Mouse (Mus musculus) myocyte (in vitro differentiated cells): Measurements from ENCODE around the gene Sox18. TPM values are rescaled to one million over a fixed set of nuclear protein-coding genes. Genes with fewer than 3 reads are reported as not detected.

ENCODE experiments used
- H3K27me3 ChIP-seq: one replicate; pipeline ENCODE4 v1.6.1; 2011; ENCODE audit not compliant: control insufficient read depth, insufficient read depth, insufficient read length
- H3K36me3 ChIP-seq: one replicate; pipeline ENCODE4 v1.6.1; 2011; ENCODE audit not compliant: control insufficient read depth, insufficient read depth
- H3K4me2 ChIP-seq: one replicate; pipeline ENCODE4 v1.6.1; 2011; ENCODE audit warnings: low read depth, control low read depth
- H3K4me3 ChIP-seq: one replicate; pipeline ENCODE4 v1.5.1; 2011; ENCODE audit warnings: mild to moderate bottlenecking, control low read depth, moderate library complexity
- H3K79me2 ChIP-seq: one replicate; pipeline ENCODE4 v1.6.1; 2011; ENCODE audit not compliant: control insufficient read depth, insufficient read depth
- H3ac ChIP-seq: one replicate; pipeline ENCODE4 v1.6.1; 2011; ENCODE audit not compliant: control insufficient read depth, insufficient read length
- CEBPB ChIP-seq: IDR thresholded peaks from 2 replicates; pipeline ENCODE4 v1.6.1; 2011; ENCODE audit warnings: mild to moderate bottlenecking, moderate library complexity; ENCODE audit not compliant: poor library complexity, insufficient read depth, severe bottlenecking
- E2F4 ChIP-seq: IDR thresholded peaks from one replicate; pipeline ENCODE4 v1.6.1; 2011; ENCODE audit warnings: mild to moderate bottlenecking, control low read depth, moderate library complexity; ENCODE audit not compliant: insufficient read depth
- MAX ChIP-seq: IDR thresholded peaks from one replicate; pipeline ENCODE4 v1.6.1; 2011; ENCODE audit warnings: low read depth, mild to moderate bottlenecking, control low read depth
- MYOD1 ChIP-seq, 3 experiments: IDR thresholded peaks; one replicate each; pipeline ENCODE4 v1.6.1; 2011; ENCODE audit warnings: control low read depth in 2 of 3, low read depth in 2 of 3, mild to moderate bottlenecking in 2 of 3, moderate library complexity in 1 of 3; ENCODE audit not compliant: insufficient read length in 2 of 3, control insufficient read depth in 1 of 3
- MYOG ChIP-seq, 3 experiments: IDR thresholded peaks; one replicate each; pipeline ENCODE4 v1.6.1; 2011; ENCODE audit warnings: control low read depth in 2 of 3, low read depth in 2 of 3, mild to moderate bottlenecking in 2 of 3; ENCODE audit not compliant: insufficient read length in 2 of 3, control insufficient read depth in 1 of 3, insufficient read depth in 1 of 3
- POLR2A ChIP-seq: IDR thresholded peaks from one replicate; pipeline ENCODE4 v1.6.1; 2011; ENCODE audit warnings: low read depth, mild to moderate bottlenecking, control low read depth, moderate library complexity; ENCODE audit not compliant: insufficient read length
- POLR2AphosphoS2 ChIP-seq: IDR thresholded peaks from one replicate; pipeline ENCODE4 v1.6.1; 2011; ENCODE audit warnings: low read depth, control low read depth; ENCODE audit not compliant: insufficient read length
- REST ChIP-seq: IDR thresholded peaks from one replicate; pipeline ENCODE4 v1.6.1; 2011; ENCODE audit warnings: mild to moderate bottlenecking, control low read depth, moderate library complexity; ENCODE audit not compliant: insufficient read depth, insufficient read length
- SRF ChIP-seq: IDR thresholded peaks from one replicate; pipeline ENCODE4 v1.6.1; 2011; ENCODE audit warnings: low read depth; ENCODE audit not compliant: control insufficient read depth, insufficient read length
- TCF12 ChIP-seq: IDR thresholded peaks from one replicate; pipeline ENCODE4 v1.6.1; 2011; ENCODE audit warnings: mild to moderate bottlenecking, control low read depth; ENCODE audit not compliant: poor library complexity, insufficient read depth, severe bottlenecking
- TCF3 ChIP-seq: IDR thresholded peaks from one replicate; pipeline ENCODE4 v1.6.1; 2011; ENCODE audit warnings: low read depth, control low read depth; ENCODE audit not compliant: insufficient read length
- USF1 ChIP-seq: IDR thresholded peaks from one replicate; pipeline ENCODE4 v1.6.1; 2011; ENCODE audit warnings: low read depth, mild to moderate bottlenecking, control low read depth, moderate library complexity
- polyA plus RNA-seq: library from polyadenylated mRNA; unstranded; fragments of >200 nt; fragmentation: generic; extraction: Trizol; gene quantifications from one replicate; pipeline ENCODE4 v1.2.1, GENCODE M21; 2012; ENCODE audit warnings: missing spikeins

The Sox18 gene
- polyA plus RNA-seq, 1 experiment: 0.04 TPM

DNA sequence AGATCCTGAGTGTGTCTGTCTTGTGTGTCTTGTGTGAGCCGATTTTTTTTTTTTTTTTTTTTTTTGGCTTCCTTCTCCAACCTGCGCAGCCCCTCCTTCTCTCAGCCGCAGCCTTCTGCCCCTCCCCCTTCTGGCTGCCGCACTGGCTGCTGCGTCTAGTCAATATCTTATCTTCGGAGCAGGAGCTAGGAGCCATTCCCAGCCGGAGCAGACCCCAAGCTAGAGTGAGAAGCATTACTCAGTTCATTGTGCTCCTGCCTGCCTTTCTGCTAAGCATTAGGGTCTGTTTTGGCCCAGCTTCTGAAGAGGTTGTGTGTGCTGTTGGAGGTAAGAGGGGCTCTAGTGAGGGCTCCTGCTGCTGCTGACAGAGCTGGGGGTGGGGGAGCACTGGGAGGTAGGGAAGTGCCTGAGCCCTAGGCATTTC lies 43.5 kb upstream of the Sox18 start, which contains the start of gene Oprl1:
Gene Oprl1 (plus strand): TSS at position 114 of the 424 bp plus-strand sequence.
- no peaks in the 10 kb centered on the region for H3K36me3 ChIP-seq
- no peak within 1 kb of the TSS for H3ac ChIP-seq
- no peak within 1 kb of the TSS for H3K4me3 ChIP-seq
- no peaks in the 10 kb centered on the region for H3K79me2 ChIP-seq
- no peak within 1 kb of the TSS for H3K4me2 ChIP-seq
- H3K27me3 ChIP-seq: no peaks in the 10 kb centered on the region
- no peak for TF ChIP-seq SRF
- TF ChIP-seq MYOG (IDR thresholded peaks at IDR 0.05; ENCODE audit: control insufficient read depth in 1 of 3, insufficient read depth in 1 of 3, insufficient read length in 2 of 3, low read depth in 2 of 3): no peak
- no peak for TF ChIP-seq MYOD1 (IDR thresholded peaks at IDR 0.05; ENCODE audit: control insufficient read depth in 1 of 3, insufficient read length in 2 of 3, low read depth in 2 of 3)
- no peak for TF ChIP-seq TCF3
- no peak for TF ChIP-seq POLR2A
- no peak for TF ChIP-seq USF1
- TF ChIP-seq MAX: no peak
- TF ChIP-seq E2F4: no peak
- TF ChIP-seq REST: no peak
- no peak for TF ChIP-seq POLR2AphosphoS2
- TF ChIP-seq CEBPB: no peak
- TF ChIP-seq TCF12: no peak

DNA sequence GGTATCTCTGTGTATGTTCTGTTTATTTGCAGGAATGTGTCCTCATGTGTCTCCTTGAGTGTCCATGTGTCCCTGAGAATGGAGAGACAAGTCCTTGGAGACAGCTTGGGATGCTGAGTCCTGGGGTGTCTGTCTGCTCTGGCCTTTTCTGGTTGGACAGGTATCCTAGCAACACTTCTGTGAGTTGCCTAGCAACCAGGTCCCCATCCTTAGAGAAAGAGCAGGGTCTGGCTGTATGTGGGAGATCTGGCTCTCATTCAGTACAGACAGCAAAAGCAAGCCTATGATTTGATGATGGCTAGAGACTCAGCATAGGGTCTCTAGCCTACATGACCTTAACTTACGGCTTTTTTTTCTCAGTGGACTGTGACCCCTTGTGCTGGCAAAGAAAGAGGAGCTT lies 42.3 kb upstream of the Sox18 start:
- Histone ChIP-seq H3K27me3 (no peaks in the 10 kb centered on the region), H3ac (no peak overlapping the region), H3K36me3 (no peaks in the 10 kb centered on the region), H3K4me3 (no peak overlapping the region), H3K4me2 (no peak overlapping the region), H3K79me2 (no peaks in the 10 kb centered on the region)
- TF ChIP-seq MYOG (IDR thresholded peaks at IDR 0.05; ENCODE audit: control insufficient read depth in 1 of 3, insufficient read depth in 1 of 3, insufficient read length in 2 of 3, low read depth in 2 of 3): no peak
- no peak for TF ChIP-seq SRF
- no peak for TF ChIP-seq USF1
- no peak for TF ChIP-seq MAX
- TF ChIP-seq CEBPB: no peak

DNA sequence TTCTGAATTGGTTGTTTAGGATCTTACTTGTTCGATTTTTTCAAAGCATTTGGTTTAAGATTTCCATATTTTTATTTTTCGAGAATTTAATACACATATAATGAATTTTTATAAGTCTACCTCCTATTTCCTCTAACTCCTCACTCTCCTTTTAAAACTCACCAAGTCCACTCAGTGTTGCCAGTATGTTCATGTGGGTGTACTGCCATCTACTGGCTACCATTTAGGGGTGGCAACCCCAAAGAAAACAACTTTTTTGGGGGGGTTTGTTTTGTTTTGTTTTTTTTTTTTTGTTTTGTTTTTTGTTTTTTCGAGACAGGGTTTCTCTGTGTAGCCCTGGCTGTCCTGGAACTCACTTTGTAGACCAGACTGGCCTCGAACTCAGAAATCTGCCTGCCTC lies 35.2 kb upstream of the Sox18 start:
- no peak overlapping the region for H3ac ChIP-seq
- no peaks in the 10 kb centered on the region for H3K79me2 ChIP-seq
- no peak overlapping the region for H3K4me2 ChIP-seq
- no peak overlapping the region for H3K4me3 ChIP-seq
- H3K27me3 ChIP-seq: peaks cover 8% of the 10 kb centered on the region
- TF ChIP-seq MAX (no peak), REST (no peak), SRF (no peak), E2F4 (no peak), MYOD1 (IDR thresholded peaks at IDR 0.05; ENCODE audit: control insufficient read depth in 1 of 3, insufficient read length in 2 of 3, low read depth in 2 of 3) (no peak), USF1 (no peak), MYOG (IDR thresholded peaks at IDR 0.05; ENCODE audit: control insufficient read depth in 1 of 3, insufficient read depth in 1 of 3, insufficient read length in 2 of 3, low read depth in 2 of 3) (no peak), TCF3 (no peak), POLR2A (no peak), TCF12 (no peak), CEBPB (no peak)
- H3K36me3 ChIP-seq: no peaks in the 10 kb centered on the region

DNA sequence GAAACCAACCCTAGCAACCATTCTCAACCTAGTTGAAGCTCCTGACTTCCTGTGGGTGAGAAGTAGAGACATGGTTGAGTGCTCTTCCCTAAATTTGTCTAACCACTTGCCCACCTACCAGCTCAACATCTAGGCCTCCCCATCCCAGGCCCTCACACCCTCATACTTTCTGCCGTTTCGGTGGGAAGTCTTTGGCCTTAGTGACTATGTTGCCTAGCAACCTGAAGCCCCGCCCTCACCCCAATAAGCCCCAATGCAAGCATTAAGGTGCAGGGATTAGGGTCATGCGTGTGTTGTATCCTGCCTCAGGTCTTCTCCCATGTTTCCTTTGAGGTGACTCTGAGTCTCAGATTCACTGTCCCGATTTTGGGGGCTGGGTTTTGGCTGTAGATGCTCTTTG lies 26.8 kb upstream of the Sox18 start, which contains the start of gene Lkaaear1:
Gene Lkaaear1 (minus strand): TSS at position 202 of the 400 bp plus-strand sequence.
- no peak for TF ChIP-seq CEBPB
- TF ChIP-seq MYOD1 (IDR thresholded peaks at IDR 0.05; ENCODE audit: control insufficient read depth in 1 of 3, insufficient read length in 2 of 3, low read depth in 2 of 3): no peak
- no peak for TF ChIP-seq REST
- no peak for TF ChIP-seq SRF
- TF ChIP-seq TCF12: no peak
- TF ChIP-seq E2F4: no peak
- no peak for TF ChIP-seq TCF3
- TF ChIP-seq POLR2AphosphoS2: no peak
- no peak for TF ChIP-seq MYOG (IDR thresholded peaks at IDR 0.05; ENCODE audit: control insufficient read depth in 1 of 3, insufficient read depth in 1 of 3, insufficient read length in 2 of 3, low read depth in 2 of 3)
- no peak for TF ChIP-seq USF1
- no peak for TF ChIP-seq MAX
- no peak for TF ChIP-seq POLR2A
- Histone ChIP-seq H3K27me3 (peaks cover 8% of the 10 kb centered on the region), H3K4me2 (no peak within 1 kb of the TSS), H3K4me3 (no peak within 1 kb of the TSS), H3ac (no peak within 1 kb of the TSS), H3K36me3 (no peaks in the 10 kb centered on the region), H3K79me2 (no peaks in the 10 kb centered on the region)

DNA sequence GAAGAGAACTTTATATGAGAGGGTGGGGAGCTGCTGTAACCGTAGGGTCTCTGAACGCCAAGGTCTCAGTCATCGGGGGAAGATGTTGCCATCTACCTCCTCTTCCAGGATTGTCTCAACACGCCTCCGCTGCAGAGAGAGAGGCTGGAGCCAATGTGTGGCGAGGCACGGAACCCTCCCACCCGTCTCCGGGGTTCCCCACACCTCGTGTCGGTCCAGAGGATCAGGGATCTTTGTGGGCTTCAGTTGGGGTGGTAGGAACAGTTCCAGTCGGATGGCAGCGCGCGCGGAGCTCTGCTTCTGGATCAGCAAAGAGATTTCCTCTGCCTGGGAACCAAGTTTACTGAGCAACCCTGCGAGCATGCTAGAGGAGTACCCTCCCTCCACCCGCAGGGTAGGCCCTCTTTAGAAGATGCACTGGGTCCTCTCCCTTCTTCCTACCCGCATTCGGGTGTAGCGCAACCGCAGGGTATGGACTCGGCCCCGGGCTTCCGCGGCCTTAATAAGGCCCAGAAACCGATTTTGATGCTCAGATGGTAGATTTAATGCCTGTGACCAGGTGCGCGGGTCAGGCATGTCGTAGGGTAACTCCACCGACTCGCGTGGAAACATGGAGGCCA lies 25.5 kb upstream of the Sox18 start:
- H3K4me3 ChIP-seq: no peak overlapping the region
- H3K79me2 ChIP-seq: no peaks in the 10 kb centered on the region
- no peak overlapping the region for H3ac ChIP-seq
- H3K27me3 ChIP-seq: peaks cover 8% of the 10 kb centered on the region
- TF ChIP-seq MYOG (IDR thresholded peaks at IDR 0.05; ENCODE audit: control insufficient read depth in 1 of 3, insufficient read depth in 1 of 3, insufficient read length in 2 of 3, low read depth in 2 of 3): no peak
- TF ChIP-seq USF1: no peak
- TF ChIP-seq MAX: no peak
- TF ChIP-seq POLR2AphosphoS2: no peak
- no peak for TF ChIP-seq MYOD1 (IDR thresholded peaks at IDR 0.05; ENCODE audit: control insufficient read depth in 1 of 3, insufficient read length in 2 of 3, low read depth in 2 of 3)
- TF ChIP-seq POLR2A: no peak
- TF ChIP-seq SRF: no peak
- no peak for TF ChIP-seq CEBPB
- no peak overlapping the region for H3K4me2 ChIP-seq
- no peaks in the 10 kb centered on the region for H3K36me3 ChIP-seq
